ENCODE assay signal across 15 mouse cellular contexts in genomic region chr4:120935006-120935405, GRCm38 (mm10).
"Had no signal": no experiment of that assay in that cellular context is flagged by ENCODE, and none has a peak within 500 bp of the region (broad histone marks: within the 10 kb centered on the region; RNA-seq: fewer than 3 reads in every experiment).

No protein-coding gene starts in this region.

- H3K27ac ChIP-seq: limb, embryonic 13.5 days; liver, embryonic 12.5 days; midbrain, embryonic 10.5 days; neural tube, embryonic 15.5 days; stomach, embryonic 15.5 days had no signal

- H3K9ac ChIP-seq: limb, embryonic 13.5 days; liver, embryonic 12.5 days; lung, embryonic 14.5 days; neural tube, embryonic 15.5 days; stomach, embryonic 15.5 days had no signal

- ATAC-seq: hindbrain, embryonic 16.5 days; inflammation-experienced regulatory T-cells, adult 6 months; liver, embryonic 12.5 days had no signal

- H3K4me1 ChIP-seq: limb, embryonic 13.5 days; liver, embryonic 12.5 days; midbrain, embryonic 10.5 days; neural tube, embryonic 15.5 days; stomach, embryonic 15.5 days had no signal

- H3K27me3 ChIP-seq: limb, embryonic 13.5 days; liver, embryonic 12.5 days; neural tube, embryonic 15.5 days; stomach, embryonic 15.5 days had no signal

- H3K4me3 ChIP-seq: limb, embryonic 13.5 days; liver, embryonic 12.5 days; midbrain, embryonic 10.5 days; myocyte; neural tube, embryonic 15.5 days; stomach, embryonic 15.5 days had no signal

- DNase-seq: left cerebral cortex, postnatal 4 days; lung, embryonic 14.5 days; lung, postnatal 10 days; lung, postnatal 4 days; midbrain, embryonic 14.5 days; thymus, adult 2 months; thymus, postnatal 25 days had no signal

- H3K36me3 ChIP-seq: stomach, embryonic 15.5 days had no signal

- H3K4me2 ChIP-seq: limb, embryonic 13.5 days; liver, embryonic 12.5 days; lung, embryonic 14.5 days; neural tube, embryonic 15.5 days; stomach, embryonic 15.5 days had no signal

- H3K9me3 ChIP-seq: neural tube, embryonic 15.5 days; stomach, embryonic 15.5 days had no signal
